Mouse (Mus musculus) gonadal fat pad, adult 2 months (tissue): Measurements from ENCODE around the gene Usp12. TPM values are rescaled to one million over a fixed set of nuclear protein-coding genes. Genes with fewer than 3 reads are reported as not detected.

Source experiments
- DNase-seq: peaks from one replicate; pipeline ENCODE4 v3.0.0-alpha.2; 2012; ENCODE audit warnings: low read depth
- polyA plus RNA-seq: library from polyadenylated mRNA; depleted of rRNA; stranded (reverse); fragments of >200 nt; gene quantifications from 2 replicates; pipeline ENCODE4 v1.2.3, GENCODE M21; 2012

The Usp12 gene
- polyA plus RNA-seq, 1 experiment = 17.7 TPM

DNA sequence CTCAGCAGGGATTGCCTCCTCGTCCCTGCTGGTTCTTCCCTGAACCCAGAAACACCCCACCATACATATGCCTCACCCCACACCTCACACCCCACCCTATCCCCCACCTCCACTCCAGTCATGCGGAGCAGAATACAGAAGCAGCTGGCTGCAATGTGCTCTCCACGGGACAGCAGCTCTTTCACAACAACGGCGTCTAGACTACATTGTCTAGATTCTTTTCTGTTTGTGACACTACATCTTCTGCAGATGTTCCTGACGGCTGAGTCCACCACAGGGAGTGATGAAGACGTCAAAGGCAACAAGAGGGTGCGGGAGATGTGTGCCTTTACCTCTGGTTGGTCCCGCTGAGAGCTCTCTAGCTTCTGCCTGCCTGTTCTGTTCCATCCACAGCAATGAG is 3.2 kb upstream of the Usp12 start:
- no peak for DNase-seq

DNA sequence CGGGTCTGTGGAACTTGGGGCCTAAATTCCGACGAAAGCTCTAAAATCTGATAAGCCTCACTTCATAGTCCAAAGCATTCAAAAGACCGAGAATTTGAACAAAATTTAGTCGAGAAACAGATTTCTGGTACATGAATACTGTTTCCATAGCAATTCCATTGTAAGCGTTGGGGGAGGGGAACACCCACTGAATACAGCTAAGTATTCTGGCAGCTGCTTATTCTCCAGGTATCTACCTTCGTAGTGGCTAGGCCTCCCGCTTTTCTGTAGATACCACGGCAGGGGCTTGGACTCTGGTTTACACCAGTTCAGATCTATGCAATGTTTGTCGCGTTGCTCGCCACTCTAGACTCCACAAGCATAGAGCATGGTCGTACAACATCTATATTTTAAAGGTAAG is 922 bp upstream of the Usp12 start:
- no peak for DNase-seq

GRCm38 (mm10) chr5:146794084-146794852 is 538 bp downstream of the Usp12 start:
- no peak for DNase-seq

DNA sequence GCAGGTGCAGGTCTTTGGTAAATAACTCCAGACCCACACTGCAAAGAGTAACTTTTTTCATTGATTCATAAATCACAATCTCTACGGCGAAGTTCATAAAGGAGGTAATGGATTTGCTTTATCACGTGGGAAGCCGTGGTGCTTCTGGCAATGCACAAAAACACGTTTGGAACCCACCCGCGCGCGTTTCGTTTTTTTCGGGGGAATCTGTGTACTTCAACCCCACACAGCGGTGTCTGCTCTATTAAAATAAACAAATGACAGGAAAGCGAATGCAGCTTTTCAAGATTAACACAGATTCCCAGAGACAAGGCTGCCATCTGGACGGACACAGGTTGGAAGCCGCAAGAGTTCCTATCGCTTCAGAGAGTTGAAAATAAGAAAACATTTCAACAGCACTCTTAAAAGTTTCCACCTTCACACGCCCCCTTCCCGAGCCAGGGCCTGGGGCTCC is 1.1 kb downstream of the Usp12 start:
- no peak for DNase-seq

- DNase-seq = no peak
Observed at GRCm38 (mm10) chr5:146792140-146792791, 2.5 kb downstream of the Usp12 start.

DNA sequence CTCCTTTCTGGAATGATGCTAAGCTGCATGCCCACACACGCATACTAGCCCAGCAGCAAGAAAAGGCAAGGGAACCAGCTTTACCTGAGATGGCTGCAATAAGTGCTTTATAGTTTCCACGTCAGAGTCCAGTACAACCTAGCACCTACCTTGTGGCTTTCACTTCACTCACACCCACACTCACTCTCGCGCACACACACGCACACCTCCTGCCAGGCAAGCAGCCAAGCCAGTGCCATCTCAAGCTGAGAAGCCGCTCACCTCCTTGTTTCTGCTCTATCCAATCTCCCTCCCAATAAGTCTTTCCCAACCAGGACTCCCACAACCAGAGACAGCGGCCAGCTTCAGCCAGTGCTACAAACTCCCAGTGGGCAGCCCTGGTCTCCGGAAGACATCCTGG is 3.9 kb downstream of the Usp12 start:
- DNase-seq = peak; percentile 62

GRCm38 (mm10) chr5:146789413-146789812 is 5.4 kb downstream of the Usp12 start:
- no peak for DNase-seq

DNA sequence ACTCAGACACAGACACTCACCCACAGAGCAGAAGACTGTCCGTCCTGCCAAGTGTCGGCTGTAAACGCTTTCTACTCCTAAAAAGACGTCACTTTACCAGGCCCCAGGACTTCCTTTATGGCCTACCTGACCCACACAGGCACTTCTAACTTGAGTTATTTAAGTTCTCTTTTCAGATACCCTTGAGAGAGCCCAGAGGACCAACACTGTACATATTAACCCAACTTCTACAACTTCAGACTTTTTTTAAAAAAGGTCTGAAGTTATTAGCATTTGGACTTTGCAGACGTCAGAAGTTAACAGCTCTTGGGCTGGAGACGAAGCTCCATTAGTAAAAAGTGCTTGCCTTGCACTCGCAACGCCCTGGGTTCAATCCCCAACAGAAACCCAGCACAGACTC is 8.7 kb downstream of the Usp12 start:
- DNase-seq = no peak

GRCm38 (mm10) chr5:146783891-146784290 is 10.9 kb downstream of the Usp12 start:
- no peak for DNase-seq

- DNase-seq = no peak
Observed at GRCm38 (mm10) chr5:146783300-146783699, 11.5 kb downstream of the Usp12 start.

DNA sequence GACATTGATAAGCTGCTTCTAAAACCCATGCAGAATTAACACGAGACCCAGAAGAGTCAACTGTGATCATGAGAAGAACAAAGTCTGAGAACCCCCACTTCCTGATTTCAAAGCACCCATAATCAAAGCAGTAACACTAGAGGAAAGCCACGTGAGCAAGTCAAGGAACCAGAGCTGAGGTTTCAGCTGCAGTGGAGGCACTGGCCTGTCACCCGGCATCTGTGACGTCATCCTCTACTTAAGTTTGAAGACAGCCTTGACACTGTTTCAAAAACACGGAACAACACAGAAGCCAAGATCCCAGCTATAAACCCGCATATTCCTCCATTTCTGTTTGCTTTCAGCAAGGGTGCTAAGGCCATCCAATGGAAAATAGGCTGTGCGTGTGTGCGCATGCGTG is 13.1 kb downstream of the Usp12 start:
- no peak for DNase-seq

- DNase-seq = no peak
Observed at GRCm38 (mm10) chr5:146779931-146780330, 14.9 kb downstream of the Usp12 start.

DNA sequence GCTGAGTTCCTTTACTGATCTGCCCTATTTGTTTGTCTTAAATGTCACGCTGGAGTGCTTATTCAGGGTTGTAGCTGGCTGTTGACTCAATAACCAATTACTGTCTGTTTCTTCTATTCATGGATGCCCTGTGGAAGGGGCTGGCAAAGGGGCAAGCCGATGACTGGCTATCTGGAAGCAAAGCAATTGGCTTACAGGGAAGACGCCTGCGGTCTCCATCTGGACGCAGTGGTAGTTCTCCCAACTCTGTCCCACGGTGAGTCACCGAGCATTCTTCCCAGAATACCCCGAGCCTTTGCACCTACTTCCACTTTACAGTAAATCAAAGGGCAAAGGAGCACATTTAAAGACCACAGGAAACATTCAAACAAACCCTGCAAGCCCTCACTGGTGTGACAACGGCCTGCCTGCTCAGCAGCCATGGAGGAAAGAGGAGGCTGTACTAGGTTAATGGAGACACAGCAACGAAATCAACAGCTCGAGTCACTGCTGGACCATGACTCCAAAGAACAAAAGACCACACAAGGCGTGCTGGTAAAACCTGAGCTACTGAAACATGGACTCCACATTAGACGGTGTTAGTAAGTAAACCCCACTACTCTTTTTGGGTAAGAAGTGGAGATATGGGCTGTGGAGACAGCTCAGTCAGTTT is 17.7 kb downstream of the Usp12 start:
- no peak for DNase-seq

GRCm38 (mm10) chr5:146771982-146772381 is 22.8 kb downstream of the Usp12 start:
- DNase-seq = no peak

DNA sequence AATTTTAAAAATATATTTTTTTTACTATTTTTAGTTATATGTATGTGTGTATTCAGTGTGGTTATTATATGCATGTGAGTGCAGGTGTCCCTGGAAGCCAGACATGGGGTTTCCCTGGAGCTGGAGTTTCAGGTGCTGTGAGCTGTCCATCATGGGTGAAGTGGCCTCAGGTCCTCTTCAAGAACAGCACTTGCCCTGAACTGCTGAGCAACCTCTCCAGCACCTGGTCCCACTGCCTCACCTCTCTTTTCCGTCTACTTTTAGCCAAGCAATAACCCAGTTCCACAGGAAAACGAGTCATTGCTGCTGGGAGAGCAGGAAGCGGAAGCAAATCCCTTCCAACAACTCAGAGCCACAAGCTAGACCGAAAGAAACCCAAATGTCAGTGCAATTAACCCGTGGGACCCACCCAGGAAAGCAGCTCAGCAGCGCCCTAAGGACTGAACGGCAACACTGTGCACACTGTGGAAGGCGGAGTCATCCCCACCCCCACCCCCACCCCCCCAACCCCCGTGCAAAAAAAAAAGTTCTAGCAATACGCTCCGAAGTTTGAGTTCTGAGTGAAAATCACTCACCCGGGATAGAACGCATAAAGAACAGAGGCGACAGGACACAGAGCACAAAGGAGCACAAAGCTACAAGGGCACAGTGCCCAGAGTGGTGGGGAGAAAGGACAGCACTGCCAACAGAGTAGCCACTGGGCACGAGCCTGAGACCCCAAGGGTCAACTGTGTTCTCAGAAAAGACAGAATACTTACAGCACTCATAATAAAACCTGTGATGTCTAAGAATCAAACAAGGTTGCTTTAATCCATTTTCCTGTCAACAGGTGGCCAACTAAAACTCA is 24.6 kb downstream of the Usp12 start:
- no peak for DNase-seq

DNA sequence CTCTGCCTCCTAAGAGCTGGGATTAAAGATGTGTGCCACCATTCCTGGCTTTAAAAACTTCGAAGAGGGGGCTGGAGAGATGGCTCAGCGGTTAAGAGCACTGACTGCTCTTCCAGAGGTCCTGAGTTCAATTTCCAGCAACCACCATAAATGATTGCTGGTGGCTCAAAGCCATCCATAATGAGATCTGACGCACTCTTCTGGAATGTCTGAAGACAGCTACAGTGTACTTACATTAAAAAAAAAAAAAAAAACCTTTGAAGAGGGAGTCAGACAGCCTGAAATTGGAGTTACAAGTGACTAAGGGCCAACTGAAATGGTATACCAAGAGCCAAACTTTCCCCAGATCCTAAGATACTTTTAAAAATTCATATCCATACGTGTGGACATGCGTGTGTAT is 29.0 kb downstream of the Usp12 start:
- DNase-seq = no peak

GRCm38 (mm10) chr5:146759159-146759558 is 35.6 kb downstream of the Usp12 start:
- no peak for DNase-seq

- DNase-seq = no peak
Observed at GRCm38 (mm10) chr5:146757921-146758320, 36.9 kb downstream of the Usp12 start.

DNA sequence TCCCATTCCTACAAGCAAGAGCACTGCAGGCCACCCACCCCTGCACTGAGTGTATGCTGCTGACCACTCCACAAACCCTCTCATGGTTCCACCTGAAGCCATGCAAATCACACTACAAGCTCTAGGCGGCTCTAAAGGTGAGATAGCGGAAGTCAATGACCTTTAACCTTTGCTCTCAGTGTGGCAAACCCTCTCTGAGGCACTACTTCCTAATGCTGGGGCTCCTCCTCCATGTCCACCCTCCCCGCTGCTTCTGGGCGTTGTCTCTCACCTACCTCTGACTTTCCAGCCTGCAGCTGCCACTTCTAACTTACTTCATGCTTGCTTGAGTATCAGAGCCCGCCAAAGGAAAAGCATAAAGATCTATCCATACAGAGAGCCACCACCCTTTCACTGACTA is 37.5 kb downstream of the Usp12 start:
- DNase-seq = no peak

GRCm38 (mm10) chr5:146753181-146753580 is 41.6 kb downstream of the Usp12 start:
- no peak for DNase-seq

DNA sequence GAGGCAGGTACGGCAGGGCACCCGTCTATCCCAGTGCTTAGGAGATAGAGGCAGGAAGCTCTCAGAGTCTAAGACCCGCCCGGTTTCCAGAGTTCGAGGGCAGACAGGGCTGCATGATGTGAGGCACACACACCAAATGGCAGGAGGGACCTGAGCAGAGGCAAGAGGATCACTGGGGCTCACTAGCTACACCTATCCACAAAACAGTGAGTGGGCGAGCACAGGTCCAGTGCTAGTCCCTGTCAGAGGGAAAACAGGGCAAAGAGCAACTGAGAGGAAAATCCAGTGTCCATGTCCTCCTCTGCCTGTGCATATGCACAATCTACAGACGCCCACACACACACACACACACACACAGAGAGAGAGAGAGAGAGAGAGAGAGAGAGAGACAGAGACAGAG is 43.8 kb downstream of the Usp12 start:
- DNase-seq = no peak

DNA sequence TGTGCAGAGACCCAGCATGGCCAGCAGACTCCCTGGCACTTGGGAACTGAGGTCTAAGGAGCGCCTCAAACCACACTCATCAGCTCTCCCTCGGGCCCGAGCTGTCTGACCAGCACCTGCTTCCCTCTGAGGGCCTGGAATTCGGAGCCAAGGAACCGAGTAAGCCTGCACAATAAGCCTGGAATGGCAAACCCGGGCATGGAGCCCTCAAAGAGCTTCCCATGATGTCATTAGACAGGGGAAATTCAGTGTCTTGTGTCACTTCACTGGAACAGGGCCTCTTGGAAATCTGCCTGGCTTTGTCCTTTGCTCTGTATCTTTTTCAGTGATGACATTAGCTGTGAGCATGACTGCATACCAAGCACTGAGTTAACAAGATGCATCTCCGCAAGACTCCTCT is 44.5 kb downstream of the Usp12 start:
- DNase-seq = no peak
